Mouse (Mus musculus): ENCODE results near the gene Tinf2. TPM values are rescaled to one million over a fixed set of nuclear protein-coding genes. Genes with fewer than 3 reads are reported as not detected.

Tinf2 gene
- polyA plus RNA-seq, 1 experiment from 2014 or later: 74.5 TPM

DNA sequence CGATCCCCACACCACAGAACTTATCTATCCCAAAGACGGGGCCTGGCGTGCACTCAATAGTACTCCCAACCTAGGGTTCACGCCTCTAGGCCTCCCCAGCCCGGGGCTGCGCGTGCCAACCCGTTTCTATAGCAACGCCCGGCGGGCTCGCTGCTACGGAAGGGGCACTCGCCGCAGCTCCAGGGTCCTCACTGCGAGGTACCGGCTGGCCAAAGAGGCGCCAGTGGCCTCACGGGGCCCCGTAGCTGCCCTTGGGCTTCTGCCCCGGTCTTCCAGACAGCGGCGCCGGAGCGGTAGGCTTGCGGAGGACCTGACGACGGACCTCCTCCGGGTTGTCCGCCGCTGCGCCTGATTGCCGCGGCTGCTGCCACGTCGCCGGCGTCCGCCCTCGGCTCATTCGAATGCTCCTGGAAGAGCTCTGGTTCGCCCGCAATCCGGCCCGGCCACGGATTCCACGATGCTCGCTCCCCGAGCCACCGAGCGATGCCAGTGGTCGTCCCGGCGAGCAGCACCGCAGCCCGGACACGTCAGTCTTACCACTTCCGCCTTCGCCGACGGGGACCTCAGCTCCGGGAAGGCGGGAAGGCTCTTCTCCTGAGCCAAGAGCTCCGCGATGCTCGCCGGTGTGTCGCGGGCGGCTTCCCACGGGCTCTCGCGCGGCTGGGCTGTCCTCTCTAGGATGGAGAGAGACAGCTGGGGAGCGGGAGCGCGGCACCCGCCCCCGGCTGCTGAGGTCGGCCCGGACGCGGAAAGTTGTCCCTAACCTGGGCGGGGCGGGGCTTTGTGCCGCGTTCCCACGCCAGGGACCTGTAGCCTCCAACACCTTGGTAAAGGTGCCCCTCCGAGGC lies 38.3 kb downstream of the Tinf2 start, which contains the start of gene Tm9sf1:
Gene Tm9sf1, minus strand, starts transcription at position 747 of the 848 bp plus-strand sequence.
- H3K27me3 ChIP-seq (ENCODE audit: low read depth, poor library complexity, severe bottlenecking): no peaks in the 10 kb centered on the region
- peak within 1 kb of the TSS; percentile 98 for H3K4me3 ChIP-seq
- peak within 1 kb of the TSS; percentile 96 for H3K27ac ChIP-seq (replicated peaks)
- H3K4me1 ChIP-seq: peaks cover 28% of the 10 kb centered on the region
- H3K9me3 ChIP-seq (replicated peaks): no peaks in the 10 kb centered on the region
- peaks cover 54% of the 10 kb centered on the region for H3K36me3 ChIP-seq
- DNase-seq (ENCODE audit: low spot score): peak; percentile 89
- WGBS: under 1% methylated on average over 89 of the region's 89 CpGs

DNA sequence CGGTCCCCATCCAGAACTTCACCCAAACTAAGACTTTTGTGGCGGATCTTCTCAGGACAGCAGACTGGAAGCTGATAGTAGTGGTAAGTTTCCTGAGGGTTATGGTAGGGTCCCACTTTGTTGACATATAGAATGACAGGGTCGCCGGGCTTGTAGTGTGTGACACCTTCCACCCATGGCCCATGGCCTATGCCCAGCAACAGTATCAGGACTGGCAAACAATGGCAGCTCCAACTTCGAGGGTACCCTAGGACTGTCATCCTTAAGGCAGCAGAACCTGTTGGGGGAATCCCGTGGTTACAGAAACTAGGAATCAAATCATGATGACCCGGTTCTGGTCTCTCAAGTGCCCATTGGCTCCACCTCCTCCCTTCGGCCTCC lies 39.0 kb downstream of the Tinf2 start:
- H3K4me3 ChIP-seq: peak overlapping the region; percentile 98
- peaks cover 60% of the 10 kb centered on the region for H3K36me3 ChIP-seq
- 23% methylated on average over 8 of the region's 8 CpGs for WGBS
- peak overlapping the region; percentile 96 for H3K27ac ChIP-seq (replicated peaks)
- H3K9me3 ChIP-seq (replicated peaks): no peaks in the 10 kb centered on the region
- H3K4me1 ChIP-seq: peaks cover 28% of the 10 kb centered on the region
- no peak for DNase-seq (ENCODE audit: low spot score)
- H3K27me3 ChIP-seq (ENCODE audit: low read depth, poor library complexity, severe bottlenecking): no peaks in the 10 kb centered on the region

DNA sequence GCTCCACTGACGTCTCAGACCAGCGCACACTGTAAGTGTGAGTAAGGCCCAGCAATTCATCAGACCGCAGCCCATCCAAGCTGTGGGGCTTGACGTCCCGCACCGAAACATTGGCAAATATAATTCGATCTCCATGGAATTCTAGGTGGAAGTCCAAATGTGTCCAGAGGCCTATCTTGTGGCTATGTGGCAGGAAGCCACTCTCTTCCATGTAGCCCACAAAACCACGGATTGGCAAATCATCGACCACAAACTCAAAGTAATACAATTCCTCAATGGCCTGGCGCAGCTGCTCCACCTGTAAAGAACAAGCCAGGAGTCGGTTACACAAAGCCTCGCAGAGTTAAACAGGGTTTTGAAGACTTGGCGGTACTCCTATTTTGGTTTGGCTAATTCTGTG lies 40.3 kb downstream of the Tinf2 start:
- H3K4me3 ChIP-seq: no peak overlapping the region
- H3K9me3 ChIP-seq (replicated peaks): no peaks in the 10 kb centered on the region
- WGBS: 97% methylated on average over 13 of the region's 13 CpGs
- no peak for DNase-seq (ENCODE audit: low spot score)
- no peaks in the 10 kb centered on the region for H3K27me3 ChIP-seq (ENCODE audit: low read depth, poor library complexity, severe bottlenecking)
- H3K27ac ChIP-seq (replicated peaks): no peak overlapping the region
- peaks cover 28% of the 10 kb centered on the region for H3K4me1 ChIP-seq
- H3K36me3 ChIP-seq: peaks cover 61% of the 10 kb centered on the region

DNA sequence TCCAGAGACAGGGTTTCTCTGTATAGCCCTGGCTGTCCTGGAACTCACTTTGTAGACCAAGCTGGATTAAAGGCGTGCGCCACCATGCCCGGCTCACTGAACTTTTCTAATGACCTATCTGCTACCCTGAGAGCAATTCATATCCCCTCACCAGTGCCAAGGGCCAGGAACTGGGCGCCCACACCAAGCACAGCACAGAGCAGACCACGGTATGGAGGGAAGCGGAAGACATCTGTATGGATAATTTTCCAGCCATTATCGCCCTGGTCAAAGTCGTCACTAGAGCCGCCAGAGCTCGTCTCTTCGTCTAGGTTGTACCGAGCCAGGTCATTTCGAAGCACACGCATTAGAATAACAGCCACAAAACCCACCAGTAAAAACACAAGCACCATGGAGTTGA lies 40.8 kb downstream of the Tinf2 start:
- H3K27me3 ChIP-seq (ENCODE audit: low read depth, poor library complexity, severe bottlenecking): no peaks in the 10 kb centered on the region
- WGBS: 97% methylated on average over 14 of the region's 14 CpGs
- H3K4me3 ChIP-seq: no peak overlapping the region
- peaks cover 57% of the 10 kb centered on the region for H3K36me3 ChIP-seq
- peaks cover 30% of the 10 kb centered on the region for H3K4me1 ChIP-seq
- no peak overlapping the region for H3K27ac ChIP-seq (replicated peaks)
- DNase-seq (ENCODE audit: low spot score): no peak
- H3K9me3 ChIP-seq (replicated peaks): no peaks in the 10 kb centered on the region

DNA sequence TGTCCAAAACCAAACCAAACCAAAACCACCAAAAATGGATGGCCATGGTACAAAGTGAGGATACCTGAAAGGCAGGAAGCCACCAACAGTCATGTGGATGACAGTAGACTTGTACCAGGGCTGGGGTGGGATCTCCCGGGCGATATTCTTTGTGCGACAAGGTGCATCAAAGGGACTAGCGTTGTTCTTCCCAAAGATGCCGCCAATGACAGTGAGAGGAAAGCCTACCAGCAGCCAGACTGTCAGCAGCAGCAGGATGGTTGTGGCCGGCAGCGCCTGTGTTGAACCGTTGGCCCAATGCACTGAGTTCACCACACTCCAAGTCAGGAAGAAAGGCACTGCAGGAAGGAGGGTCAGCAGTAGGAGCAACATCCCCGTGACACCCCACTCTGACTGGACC lies 43.8 kb downstream of the Tinf2 start, which contains the start of gene Gm49378:
Gene Gm49378, minus strand, starts transcription at position 101 of the 400 bp plus-strand sequence.
- H3K27ac ChIP-seq (replicated peaks): no peak within 1 kb of the TSS
- WGBS: 96% methylated on average over 9 of the region's 9 CpGs
- no peak for DNase-seq (ENCODE audit: low spot score)
- H3K27me3 ChIP-seq (ENCODE audit: low read depth, poor library complexity, severe bottlenecking): no peaks in the 10 kb centered on the region
- no peak within 1 kb of the TSS for H3K4me3 ChIP-seq
- no peaks in the 10 kb centered on the region for H3K9me3 ChIP-seq (replicated peaks)
- peaks cover 73% of the 10 kb centered on the region for H3K36me3 ChIP-seq
- peaks cover 32% of the 10 kb centered on the region for H3K4me1 ChIP-seq

DNA sequence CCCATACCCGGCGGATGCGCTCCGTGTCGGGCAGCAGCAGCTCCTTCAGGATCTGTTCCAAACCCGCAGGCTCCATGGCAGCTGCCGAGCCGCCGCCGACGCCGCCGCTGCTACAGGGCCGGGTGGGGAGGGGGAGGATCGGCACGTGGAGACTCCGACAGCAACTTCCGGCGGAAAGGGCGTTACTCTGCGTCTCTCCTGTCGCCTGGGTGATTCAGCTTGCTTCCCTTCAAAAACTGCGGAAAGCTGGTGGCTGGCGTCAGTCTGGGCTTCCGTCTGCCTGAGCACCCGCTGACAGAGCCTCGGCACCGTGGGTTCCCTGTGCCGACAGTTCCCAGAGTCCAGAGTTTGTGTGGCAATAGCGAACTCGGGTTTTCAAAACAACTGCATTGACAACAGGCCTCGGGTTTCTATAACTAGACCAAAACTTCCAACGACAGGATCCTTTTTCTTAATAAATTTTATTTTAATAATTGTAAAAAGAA lies 46.1 kb downstream of the Tinf2 start, which contains the start of gene Ipo4:
Gene Ipo4, minus strand, starts transcription at position 435 of the 485 bp plus-strand sequence.
- H3K4me3 ChIP-seq: peak within 1 kb of the TSS; percentile 80
- no peaks in the 10 kb centered on the region for H3K27me3 ChIP-seq (ENCODE audit: low read depth, poor library complexity, severe bottlenecking)
- H3K9me3 ChIP-seq (replicated peaks): no peaks in the 10 kb centered on the region
- H3K4me1 ChIP-seq: peaks cover 21% of the 10 kb centered on the region
- peak within 1 kb of the TSS; percentile 86 for H3K27ac ChIP-seq (replicated peaks)
- H3K36me3 ChIP-seq: peaks cover 83% of the 10 kb centered on the region
- WGBS: 4% methylated on average over 33 of the region's 33 CpGs
- DNase-seq (ENCODE audit: low spot score): peak; percentile 92

DNA sequence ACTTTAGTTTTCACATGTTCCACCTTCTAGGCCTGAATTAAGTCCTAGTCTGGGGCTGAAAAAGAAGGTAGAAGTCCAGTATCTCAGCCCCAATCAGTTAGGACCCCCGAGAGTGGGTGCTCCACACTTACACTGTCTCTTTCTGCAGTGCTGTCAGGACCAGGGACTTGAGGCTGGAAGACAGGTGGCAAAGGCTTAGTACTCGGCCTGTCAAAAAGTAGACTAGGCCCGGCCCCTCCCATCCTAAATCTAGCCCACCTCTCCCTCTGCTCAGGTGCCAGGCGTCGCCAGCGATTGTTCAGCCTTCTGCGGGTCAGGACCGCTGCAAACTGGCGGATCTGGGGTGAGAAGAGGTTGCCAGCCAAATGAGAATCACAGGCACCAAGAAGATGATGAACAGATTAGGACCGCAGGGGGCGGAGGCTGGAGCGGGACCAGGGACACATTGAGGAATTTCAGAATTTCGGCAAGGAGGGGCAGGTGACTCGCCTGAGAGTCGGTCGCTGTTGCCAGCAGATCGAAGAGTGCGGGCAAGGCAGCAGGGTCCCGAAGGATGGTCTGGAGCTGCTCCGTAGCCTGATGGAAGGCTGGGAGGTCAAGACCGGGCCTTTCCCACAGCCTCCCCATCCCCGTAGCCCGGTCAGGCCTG lies 46.6 kb downstream of the Tinf2 start:
- no peaks in the 10 kb centered on the region for H3K9me3 ChIP-seq (replicated peaks)
- no peak for DNase-seq (ENCODE audit: low spot score)
- peaks cover 21% of the 10 kb centered on the region for H3K4me1 ChIP-seq
- H3K36me3 ChIP-seq: peaks cover 83% of the 10 kb centered on the region
- H3K27ac ChIP-seq (replicated peaks): peak overlapping the region; percentile 86
- no peaks in the 10 kb centered on the region for H3K27me3 ChIP-seq (ENCODE audit: low read depth, poor library complexity, severe bottlenecking)
- WGBS: 6% methylated on average over 23 of the region's 23 CpGs
- peak overlapping the region; percentile 80 for H3K4me3 ChIP-seq

DNA sequence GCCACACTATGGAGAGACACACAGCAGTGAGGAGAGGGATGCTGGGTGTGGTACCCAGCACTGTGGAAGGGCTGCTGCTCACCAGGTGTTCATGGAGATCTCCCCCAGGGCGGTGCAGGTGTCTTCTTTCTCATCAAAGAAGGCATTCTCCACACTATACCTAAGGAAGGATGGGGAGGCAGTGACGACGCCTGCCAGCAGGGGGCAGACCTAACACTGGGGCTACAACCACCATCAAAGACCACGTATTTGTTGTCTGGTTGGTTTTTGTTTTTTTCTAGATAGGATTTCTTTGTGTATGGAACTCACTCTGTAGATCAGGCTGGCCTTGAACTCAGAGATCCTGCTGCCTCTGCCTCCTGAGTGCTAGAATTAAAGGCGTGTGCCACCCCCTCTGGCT lies 52.3 kb downstream of the Tinf2 start:
- no peak for DNase-seq (ENCODE audit: low spot score)
- Histone ChIP-seq H3K4me3 (no peak overlapping the region), H3K36me3 (peaks cover 100% of the 10 kb centered on the region), H3K27me3 (ENCODE audit: low read depth, poor library complexity, severe bottlenecking) (no peaks in the 10 kb centered on the region), H3K27ac (replicated peaks) (no peak overlapping the region), H3K9me3 (replicated peaks) (no peaks in the 10 kb centered on the region), H3K4me1 (peaks cover 5% of the 10 kb centered on the region)
- 67% methylated on average over 5 of the region's 5 CpGs for WGBS

DNA sequence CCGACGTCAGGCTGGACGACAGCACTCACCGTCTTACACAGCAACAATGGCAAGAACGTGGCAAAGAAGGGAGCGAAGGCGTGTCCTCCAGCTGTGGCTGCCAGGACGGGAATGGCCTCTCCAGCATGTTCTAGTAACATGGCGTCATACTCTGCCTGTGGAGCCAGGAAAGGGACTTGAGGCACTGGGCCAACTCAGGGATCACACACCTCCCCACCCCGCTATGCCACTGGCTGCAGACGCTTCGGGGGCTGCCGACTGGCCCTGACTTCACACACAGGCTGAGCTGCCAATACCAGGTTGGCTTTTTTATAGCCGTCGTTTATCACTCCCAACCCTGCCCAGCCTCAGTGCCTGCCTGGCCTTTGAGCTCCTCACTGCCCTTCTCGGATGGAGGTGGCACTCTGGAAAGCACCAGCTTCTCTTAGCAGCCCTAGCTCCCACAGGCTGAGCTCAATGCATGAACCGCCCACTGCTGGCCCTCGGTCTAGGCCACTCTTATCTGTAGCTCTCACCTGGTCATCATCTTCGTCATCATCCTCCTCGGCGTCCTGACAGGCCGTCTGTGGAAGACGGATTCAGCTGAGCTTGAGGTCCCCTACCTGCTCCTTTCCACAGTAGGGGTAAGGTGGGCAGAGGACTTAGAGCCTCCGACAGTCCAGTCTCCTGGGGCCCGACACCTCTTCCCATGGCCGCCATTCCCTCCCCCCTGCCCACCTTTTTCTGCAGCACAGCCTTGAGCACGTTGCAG lies 53.4 kb downstream of the Tinf2 start:
- no peaks in the 10 kb centered on the region for H3K9me3 ChIP-seq (replicated peaks)
- H3K4me1 ChIP-seq: no peaks in the 10 kb centered on the region
- no peak overlapping the region for H3K27ac ChIP-seq (replicated peaks)
- no peak for DNase-seq (ENCODE audit: low spot score)
- H3K36me3 ChIP-seq: peaks cover 97% of the 10 kb centered on the region
- no peaks in the 10 kb centered on the region for H3K27me3 ChIP-seq (ENCODE audit: low read depth, poor library complexity, severe bottlenecking)
- WGBS: 95% methylated on average over 27 of the region's 27 CpGs
- H3K4me3 ChIP-seq: no peak overlapping the region

Other genes starting within 250 kb of the Tinf2 start
- gene Dhrs4, start 203.1 kb downstream of the Tinf2 start, polyA plus RNA-seq (2016; fragmentation: Nextera tagmentation; extraction: Ambion mirVana): 60.9 and 64.5 TPM in 2 replicates
- 5.2 and 6.6 TPM in 2 replicates for gene Carmil3, start 191.2 kb downstream of the Tinf2 start, polyA plus RNA-seq (2016; fragmentation: Nextera tagmentation; extraction: Ambion mirVana)
- 0.36 and 0.48 TPM in 2 replicates for gene Cpne6, start 171.4 kb downstream of the Tinf2 start, polyA plus RNA-seq (2016; fragmentation: Nextera tagmentation; extraction: Ambion mirVana)
- not detected in 2 replicates for gene Nrl, start 156.8 kb downstream of the Tinf2 start, polyA plus RNA-seq (2016; fragmentation: Nextera tagmentation; extraction: Ambion mirVana)
- gene Pck2, start 141.6 kb downstream of the Tinf2 start, polyA plus RNA-seq (2016; fragmentation: Nextera tagmentation; extraction: Ambion mirVana): 16.5 and 18.5 TPM in 2 replicates
- 78.5 and 90.8 TPM in 2 replicates for gene Dcaf11, start 121.8 kb downstream of the Tinf2 start, polyA plus RNA-seq (2016; fragmentation: Nextera tagmentation; extraction: Ambion mirVana)
- 0.30 TPM in 1 of 2 replicates, not detected in the other for gene A730061H03Rik, start 121.4 kb downstream of the Tinf2 start, polyA plus RNA-seq (2016; fragmentation: Nextera tagmentation; extraction: Ambion mirVana)
- 0.14 and 0.25 TPM in 2 replicates for gene Fitm1, start 106.2 kb downstream of the Tinf2 start, polyA plus RNA-seq (2016; fragmentation: Nextera tagmentation; extraction: Ambion mirVana)
- 88.7 and 97.9 TPM in 2 replicates for gene Psme1, start 103.7 kb downstream of the Tinf2 start, polyA plus RNA-seq (2016; fragmentation: Nextera tagmentation; extraction: Ambion mirVana)
- 7.9 and 8.0 TPM in 2 replicates for gene Emc9, start 96.5 kb downstream of the Tinf2 start, polyA plus RNA-seq (2016; fragmentation: Nextera tagmentation; extraction: Ambion mirVana)
- gene Psme2, start 90.7 kb downstream of the Tinf2 start, polyA plus RNA-seq (2016; fragmentation: Nextera tagmentation; extraction: Ambion mirVana): 171 and 184 TPM in 2 replicates
- 15.4 and 21.0 TPM in 2 replicates for gene Rnf31, start 90.1 kb downstream of the Tinf2 start, polyA plus RNA-seq (2016; fragmentation: Nextera tagmentation; extraction: Ambion mirVana)
- 6.5 and 6.9 TPM in 2 replicates for gene Irf9, start 78.2 kb downstream of the Tinf2 start, polyA plus RNA-seq (2016; fragmentation: Nextera tagmentation; extraction: Ambion mirVana)
- 4.1 and 5.5 TPM in 2 replicates for gene Rec8, start 63.8 kb downstream of the Tinf2 start, polyA plus RNA-seq (2016; fragmentation: Nextera tagmentation; extraction: Ambion mirVana)
- gene Ipo4, start 45.9 kb downstream of the Tinf2 start, polyA plus RNA-seq (2016; fragmentation: Nextera tagmentation; extraction: Ambion mirVana): 94.1 and 100 TPM in 2 replicates
- 1.1 and 1.2 TPM in 2 replicates for gene Gm49378, start 43.9 kb downstream of the Tinf2 start, polyA plus RNA-seq (2016; fragmentation: Nextera tagmentation; extraction: Ambion mirVana)
- gene Tm9sf1, start 38.0 kb downstream of the Tinf2 start, polyA plus RNA-seq (2016; fragmentation: Nextera tagmentation; extraction: Ambion mirVana): 74.7 and 77.1 TPM in 2 replicates
- 0.75 and 0.79 TPM in 2 replicates for gene Tssk4, start 31.6 kb downstream of the Tinf2 start, polyA plus RNA-seq (2016; fragmentation: Nextera tagmentation; extraction: Ambion mirVana)
- gene Mdp1, start 21.3 kb downstream of the Tinf2 start, polyA plus RNA-seq (2016; fragmentation: Nextera tagmentation; extraction: Ambion mirVana): 65.3 and 72.9 TPM in 2 replicates
- 63.5 and 65.0 TPM in 2 replicates for gene Gmpr2, start 9.9 kb downstream of the Tinf2 start, polyA plus RNA-seq (2016; fragmentation: Nextera tagmentation; extraction: Ambion mirVana)
- 610 and 632 TPM in 2 replicates for gene Nedd8, start 9.7 kb downstream of the Tinf2 start, polyA plus RNA-seq (2016; fragmentation: Nextera tagmentation; extraction: Ambion mirVana)
- gene Tgm1, start 32.1 kb upstream of the Tinf2 start, polyA plus RNA-seq (2016; fragmentation: Nextera tagmentation; extraction: Ambion mirVana): 0.27 and 0.42 TPM in 2 replicates
- 30.1 and 34.4 TPM in 2 replicates for gene Rabggta, start 40.4 kb upstream of the Tinf2 start, polyA plus RNA-seq (2016; fragmentation: Nextera tagmentation; extraction: Ambion mirVana)
- 67.6 and 71.2 TPM in 2 replicates for gene Dhrs1, start 63.9 kb upstream of the Tinf2 start, polyA plus RNA-seq (2016; fragmentation: Nextera tagmentation; extraction: Ambion mirVana)
- gene Nop9, start 63.9 kb upstream of the Tinf2 start, polyA plus RNA-seq (2016; fragmentation: Nextera tagmentation; extraction: Ambion mirVana): 50.6 and 60.8 TPM in 2 replicates
- 0.22 and 0.23 TPM in 2 replicates for gene Cideb, start 76.6 kb upstream of the Tinf2 start, polyA plus RNA-seq (2016; fragmentation: Nextera tagmentation; extraction: Ambion mirVana)
- 0.06 and 0.22 TPM in 2 replicates for gene Ltb4r2, start 79.6 kb upstream of the Tinf2 start, polyA plus RNA-seq (2016; fragmentation: Nextera tagmentation; extraction: Ambion mirVana)
- gene Ltb4r1, start 84.1 kb upstream of the Tinf2 start, polyA plus RNA-seq (2016; fragmentation: Nextera tagmentation; extraction: Ambion mirVana): 0.25 and 0.30 TPM in 2 replicates
- 5.4 and 6.5 TPM in 2 replicates for gene Adcy4, start 102.3 kb upstream of the Tinf2 start, polyA plus RNA-seq (2016; fragmentation: Nextera tagmentation; extraction: Ambion mirVana)
- gene Ripk3, start 107.0 kb upstream of the Tinf2 start, polyA plus RNA-seq (2016; fragmentation: Nextera tagmentation; extraction: Ambion mirVana): 6.9 and 7.1 TPM in 2 replicates
- 22.0 and 24.6 TPM in 2 replicates for gene Nfatc4, start 141.3 kb upstream of the Tinf2 start, polyA plus RNA-seq (2016; fragmentation: Nextera tagmentation; extraction: Ambion mirVana)
- gene Nynrin, start 172.2 kb upstream of the Tinf2 start, polyA plus RNA-seq (2016; fragmentation: Nextera tagmentation; extraction: Ambion mirVana): 22.3 and 25.1 TPM in 2 replicates
- gene Cbln3, start 202.6 kb upstream of the Tinf2 start, polyA plus RNA-seq (2016; fragmentation: Nextera tagmentation; extraction: Ambion mirVana): 0.14 and 0.16 TPM in 2 replicates
- gene Khnyn, start 203.1 kb upstream of the Tinf2 start, polyA plus RNA-seq (2016; fragmentation: Nextera tagmentation; extraction: Ambion mirVana): 23.2 and 24.7 TPM in 2 replicates
- 27.5 and 31.5 TPM in 2 replicates for gene Sdr39u1, start 218.5 kb upstream of the Tinf2 start, polyA plus RNA-seq (2016; fragmentation: Nextera tagmentation; extraction: Ambion mirVana)

Measured in midbrain, embryonic 10.5 days (tissue).